Mouse (Mus musculus): Measurements from ENCODE around the gene Kri1. TPM values are rescaled to one million over a fixed set of nuclear protein-coding genes. Genes with fewer than 3 reads are reported as not detected.
"Not testable (repeated sequence)": the region's sequence is repeated elsewhere in the genome, so short reads cannot be mapped to it uniquely, and the experiment has no call there.

Kri1 gene
- total RNA-seq, 1 experiment = 81.6 TPM

DNA sequence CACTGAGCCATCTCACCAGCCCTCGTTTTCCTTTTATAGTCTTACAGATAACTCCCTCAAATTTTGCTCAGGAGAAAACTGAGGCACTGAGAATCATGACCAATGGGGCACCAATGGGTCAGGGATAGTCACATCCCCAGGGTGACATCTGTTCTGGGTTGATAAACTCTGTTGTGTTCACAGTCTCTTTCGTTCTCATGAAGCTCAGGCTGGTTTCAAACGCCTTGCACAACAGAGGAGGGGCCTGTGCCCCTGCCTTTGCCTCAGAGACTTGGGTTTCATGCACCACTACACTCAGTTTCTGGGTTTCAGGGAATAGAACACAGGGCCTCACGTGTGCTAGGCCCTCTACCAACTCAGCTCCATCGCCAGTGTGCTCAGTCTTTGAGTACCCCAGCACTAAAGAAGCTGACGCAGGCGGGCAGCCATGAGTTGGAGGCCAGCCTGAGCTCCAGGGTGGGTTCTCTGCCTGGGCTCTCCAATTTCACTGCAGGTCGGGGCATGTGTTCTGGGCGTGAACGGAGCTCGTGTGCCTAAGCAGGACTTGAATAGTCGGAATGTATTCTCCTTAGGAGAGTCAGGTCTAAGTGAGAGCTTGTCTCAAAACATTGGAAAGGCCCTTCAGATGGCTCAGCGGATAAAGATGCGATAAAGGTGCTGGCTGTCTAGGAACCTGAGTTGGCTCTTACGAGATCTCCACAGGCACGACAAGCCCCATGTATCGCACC is 23.3 kb downstream of the Kri1 start:
- peak overlapping the region; percentile 59 to 97 for H3K4me3 ChIP-seq (ENCODE audit: insufficient read depth in 1 of 2, low read depth in 1 of 2, low read length in 2 of 2, poor library complexity in 1 of 2, severe bottlenecking in 1 of 2)
- no peak for DNase-seq (ENCODE audit: low read depth, low spot score)
- peaks cover 6 to 8% of the 10 kb centered on the region in 2 experiments; a peak in 3 of 4 replicates for H3K4me1 ChIP-seq (ENCODE audit: control insufficient read depth in 2 of 2, insufficient read depth in 2 of 2, low read length in 2 of 2, poor library complexity in 1 of 2)
- TF ChIP-seq ZC3H11A (IDR thresholded peaks at IDR 0.05; ENCODE audit: borderline replicate concordance, low read depth, low read length) (no peak), MAFK (IDR thresholded peaks at IDR 0.05; ENCODE audit: insufficient read depth, low read depth, low read length) (no peak), ZNF384 (IDR thresholded peaks at IDR 0.05; ENCODE audit: low read depth, low read length) (no peak), CHD2 (IDR thresholded peaks at IDR 0.05; ENCODE audit: low read depth, low read length) (no peak), HCFC1 (IDR thresholded peaks at IDR 0.05; ENCODE audit: borderline replicate concordance, insufficient read depth, low read length) (no peak)
- H3K27ac ChIP-seq (ENCODE audit: insufficient read depth, low read depth, low read length, poor library complexity, severe bottlenecking) = peak overlapping the region; percentile 14; the same call in 1 of the 2 replicates
- peak overlapping the region; percentile 53; the same call in 1 of the 2 replicates for H3K9ac ChIP-seq (ENCODE audit: insufficient read depth, low read depth, low read length, poor library complexity, severe bottlenecking)
- H3K9me3 ChIP-seq (ENCODE audit: control insufficient read depth, insufficient read depth, low read depth, low read length) = no peaks in the 10 kb centered on the region
- peaks cover 13% of the 10 kb centered on the region for H3K36me3 ChIP-seq (ENCODE audit: control insufficient read depth, insufficient read depth, low read length, poor library complexity, severe bottlenecking)
- in situ Hi-C loops (cut with MboI; ENCODE audit: low sequenced_read_pairs in 2 of 2, unreplicated experiment in 2 of 2) = no loop called here

DNA sequence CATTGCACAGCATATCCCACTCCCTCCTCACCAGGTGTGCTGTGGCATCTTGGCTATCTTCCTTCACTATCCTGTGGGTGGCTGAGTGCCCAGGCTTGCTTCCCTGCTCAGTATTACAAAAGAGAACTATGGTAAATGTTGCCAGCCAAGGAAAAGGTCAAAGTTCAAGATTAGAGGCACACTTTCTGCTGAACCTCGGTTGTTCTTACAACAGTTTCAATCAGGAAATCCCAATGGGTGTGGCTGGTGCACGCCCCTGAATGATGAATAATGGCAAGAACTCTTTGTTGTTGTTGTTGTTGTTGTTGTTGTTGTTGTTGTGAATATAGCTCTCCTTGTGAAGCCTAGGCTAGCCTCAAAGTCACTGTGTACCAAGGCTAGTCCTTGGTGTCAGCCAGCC is 25.9 kb downstream of the Kri1 start:
- H3K9me3 ChIP-seq (ENCODE audit: control insufficient read depth, insufficient read depth, low read depth, low read length) = no peaks in the 10 kb centered on the region
- H3K9ac ChIP-seq (ENCODE audit: insufficient read depth, low read depth, low read length, poor library complexity, severe bottlenecking) = no peak overlapping the region
- H3K27ac ChIP-seq (ENCODE audit: insufficient read depth, low read depth, low read length, poor library complexity, severe bottlenecking) = peak overlapping the region; percentile 40; the same call in 1 of the 2 replicates
- no peak for DNase-seq (ENCODE audit: low read depth, low spot score)
- no peak overlapping the region for H3K4me3 ChIP-seq (ENCODE audit: insufficient read depth in 1 of 2, low read depth in 1 of 2, low read length in 2 of 2, poor library complexity in 1 of 2, severe bottlenecking in 1 of 2)
- TF ChIP-seq ZNF384 (IDR thresholded peaks at IDR 0.05; ENCODE audit: low read depth, low read length) = no peak
- TF ChIP-seq MAFK (IDR thresholded peaks at IDR 0.05; ENCODE audit: insufficient read depth, low read depth, low read length) = no peak
- no peak for TF ChIP-seq CHD2 (IDR thresholded peaks at IDR 0.05; ENCODE audit: low read depth, low read length)
- TF ChIP-seq ZC3H11A (IDR thresholded peaks at IDR 0.05; ENCODE audit: borderline replicate concordance, low read depth, low read length) = no peak
- no peak for TF ChIP-seq HCFC1 (IDR thresholded peaks at IDR 0.05; ENCODE audit: borderline replicate concordance, insufficient read depth, low read length)
- peaks cover 2% of the 10 kb centered on the region; the same call in 1 of the 2 replicates for H3K36me3 ChIP-seq (ENCODE audit: control insufficient read depth, insufficient read depth, low read length, poor library complexity, severe bottlenecking)
- peaks cover 6 to 8% of the 10 kb centered on the region in 2 experiments; a peak in 3 of 4 replicates for H3K4me1 ChIP-seq (ENCODE audit: control insufficient read depth in 2 of 2, insufficient read depth in 2 of 2, low read length in 2 of 2, poor library complexity in 1 of 2)
- in situ Hi-C loops (cut with MboI; ENCODE audit: low sequenced_read_pairs in 2 of 2, unreplicated experiment in 2 of 2) = no loop called here

DNA sequence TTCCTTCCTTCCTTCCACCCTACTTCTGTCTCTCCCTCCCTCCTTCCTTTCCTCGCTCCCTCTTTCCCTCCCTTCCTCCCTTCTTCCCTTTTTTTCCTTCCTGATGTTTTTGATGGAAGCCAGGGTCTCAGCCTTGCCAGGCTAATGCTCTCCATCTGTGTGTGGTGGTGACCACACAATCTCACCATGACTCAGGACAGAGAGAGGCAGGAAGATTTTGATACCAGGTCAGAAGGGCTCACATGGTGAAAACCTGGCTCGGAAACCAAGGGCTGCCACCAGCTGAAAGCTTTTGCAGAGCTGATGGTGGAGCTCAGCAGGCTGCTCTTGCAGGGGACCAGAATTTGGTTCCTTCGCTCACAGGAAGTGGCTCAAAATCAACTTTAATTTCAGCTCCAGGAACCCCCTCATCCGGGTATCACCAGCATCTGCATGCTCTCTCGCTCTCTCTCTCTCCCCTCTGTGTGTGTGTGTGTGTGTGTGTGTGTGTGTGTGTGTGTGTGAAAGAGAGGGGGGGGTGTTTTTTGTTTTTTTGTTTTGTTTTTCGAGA is 27.2 kb downstream of the Kri1 start:
- in situ Hi-C loops (cut with MboI; ENCODE audit: low sequenced_read_pairs in 2 of 2, unreplicated experiment in 2 of 2) = no loop called here
- TF ChIP-seq HCFC1 (IDR thresholded peaks at IDR 0.05; ENCODE audit: borderline replicate concordance, insufficient read depth, low read length) (no peak), ZC3H11A (IDR thresholded peaks at IDR 0.05; ENCODE audit: borderline replicate concordance, low read depth, low read length) (no peak), ZNF384 (IDR thresholded peaks at IDR 0.05; ENCODE audit: low read depth, low read length) (no peak), MAFK (IDR thresholded peaks at IDR 0.05; ENCODE audit: insufficient read depth, low read depth, low read length) (no peak), CHD2 (IDR thresholded peaks at IDR 0.05; ENCODE audit: low read depth, low read length) (no peak)
- H3K36me3 ChIP-seq (ENCODE audit: control insufficient read depth, insufficient read depth, low read length, poor library complexity, severe bottlenecking) = no peaks in the 10 kb centered on the region

DNA sequence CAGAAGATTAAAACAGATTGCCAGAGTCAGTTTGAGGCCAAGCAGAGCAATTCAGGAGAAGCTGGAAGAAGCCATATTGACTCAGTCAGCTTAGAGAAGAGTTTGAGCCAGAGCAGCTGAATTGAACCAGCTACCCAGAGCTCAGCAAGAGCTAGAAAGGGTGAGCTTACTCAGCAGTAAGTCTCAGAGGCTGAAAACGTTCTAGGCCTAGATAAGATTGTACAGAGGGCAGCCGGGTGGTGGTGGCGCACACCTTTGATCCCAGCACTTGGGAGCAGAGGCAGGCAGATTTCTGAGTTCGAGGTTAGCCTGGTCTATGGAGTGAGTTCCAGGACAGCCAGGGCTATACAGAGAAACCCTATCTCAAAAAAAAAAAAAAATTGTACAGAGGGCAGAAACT is 31.4 kb downstream of the Kri1 start:
- H3K4me3 ChIP-seq (ENCODE audit: insufficient read depth in 1 of 2, low read depth in 1 of 2, low read length in 2 of 2, poor library complexity in 1 of 2, severe bottlenecking in 1 of 2); H3K27ac ChIP-seq (ENCODE audit: insufficient read depth, low read depth, low read length, poor library complexity, severe bottlenecking); H3K9ac ChIP-seq (ENCODE audit: insufficient read depth, low read depth, low read length, poor library complexity, severe bottlenecking); in situ Hi-C loops (cut with MboI; ENCODE audit: low sequenced_read_pairs in 2 of 2, unreplicated experiment in 2 of 2); H3K9me3 ChIP-seq (ENCODE audit: control insufficient read depth, insufficient read depth, low read depth, low read length); H3K36me3 ChIP-seq (ENCODE audit: control insufficient read depth, insufficient read depth, low read length, poor library complexity, severe bottlenecking); H3K4me1 ChIP-seq (ENCODE audit: control insufficient read depth in 2 of 2, insufficient read depth in 2 of 2, low read length in 2 of 2, poor library complexity in 1 of 2); DNase-seq (ENCODE audit: low read depth, low spot score): not testable (repeated sequence)

More for the DNA sequence above, 27.2 kb downstream of the Kri1 start:
- Histone ChIP-seq H3K9me3 (ENCODE audit: control insufficient read depth, insufficient read depth, low read depth, low read length) (no peaks in the 10 kb centered on the region), H3K4me3 (ENCODE audit: insufficient read depth in 1 of 2, low read depth in 1 of 2, low read length in 2 of 2, poor library complexity in 1 of 2, severe bottlenecking in 1 of 2) (no peak overlapping the region), H3K27ac (ENCODE audit: insufficient read depth, low read depth, low read length, poor library complexity, severe bottlenecking) (no peak overlapping the region), H3K9ac (ENCODE audit: insufficient read depth, low read depth, low read length, poor library complexity, severe bottlenecking) (no peak overlapping the region), H3K4me1 (ENCODE audit: control insufficient read depth in 2 of 2, insufficient read depth in 2 of 2, low read length in 2 of 2, poor library complexity in 1 of 2) (peaks cover 4 to 6% of the 10 kb centered on the region in 2 experiments; a peak in 3 of 4 replicates)
- DNase-seq (ENCODE audit: low read depth, low spot score) = no peak
